14 mouse cellular contexts compared by ENCODE assay signal in genomic region chr5:115431898-115432259, GRCm38 (mm10). TPM values are rescaled to one million over a fixed set of nuclear protein-coding genes. Genes with fewer than 3 reads are reported as not detected.
DNase-seq lines count a peak whose midpoint lies in the region; ATAC-seq and TF ChIP-seq lines count a peak whose summit lies in the region.
"Had no signal": no experiment of that assay in that cellular context is flagged by ENCODE, and none has a peak within 500 bp of the region (broad histone marks: within the 10 kb centered on the region; RNA-seq: fewer than 3 reads in every experiment).

No protein-coding gene starts in this region.

- intact Hi-C loops in left cerebral cortex, adult 2 months (cut with DNase I), result no loop called here
- intact Hi-C loops in left cerebral cortex, postnatal 25 days (cut with DNase I), result no loop called here
- intact Hi-C loops in left cerebral cortex, postnatal 36 days (cut with DNase I), result no loop called here

- DNase-seq in left cerebral cortex, adult 2 months (ENCODE audit: extremely low spot score in 1 of 2, low spot score in 2 of 2), result no peak
- no peak for DNase-seq in left cerebral cortex, postnatal 25 days (ENCODE audit: low spot score in 2 of 2)
- no peak for DNase-seq in forebrain, embryonic 11.5 days (ENCODE audit: low spot score)
- DNase-seq in urinary bladder, postnatal 10 days (ENCODE audit: low spot score), result no peak
- DNase-seq in left cerebral cortex, postnatal 36 days (ENCODE audit: low spot score in 2 of 2), result no peak
- no peak for DNase-seq in spleen, postnatal 10 days (ENCODE audit: low spot score in 2 of 2)
- DNase-seq: adrenal gland, postnatal 25 days; gastrocnemius, postnatal 10 days; thymus, adult 18-20 months had no signal

- H3K27me3 ChIP-seq in forebrain, embryonic 11.5 days (ENCODE audit: control insufficient read depth, insufficient read depth, low read length), result no peaks in the 10 kb centered on the region
- H3K27me3 ChIP-seq in intestine, embryonic 16.5 days (replicated peaks; ENCODE audit: control insufficient read depth, insufficient read depth, low read length), result peaks cover 5% of the 10 kb centered on the region
- no peaks in the 10 kb centered on the region for H3K27me3 ChIP-seq in neural tube, embryonic 14.5 days (ENCODE audit: control insufficient read depth, insufficient read depth, low read length)

- peak overlapping the region; percentile 89 for H3K4me2 ChIP-seq in forebrain, embryonic 11.5 days (ENCODE audit: low read depth, low read length, severe bottlenecking)
- H3K4me2 ChIP-seq in intestine, embryonic 16.5 days (ENCODE audit: low read depth, low read length), result peak overlapping the region; percentile 99
- H3K4me2 ChIP-seq in neural tube, embryonic 14.5 days (ENCODE audit: low read depth, low read length), result peak overlapping the region; percentile 73

- no peak for ATAC-seq in forebrain, embryonic 11.5 days (replicated peaks; ENCODE audit: low FRiP score)
- no peak for ATAC-seq in intestine, embryonic 16.5 days
- ATAC-seq in neural tube, embryonic 14.5 days (ENCODE audit: low read depth), result no peak

- H3K36me3 ChIP-seq in forebrain, embryonic 11.5 days (ENCODE audit: control insufficient read depth, insufficient read depth, low read length), result peaks cover 7% of the 10 kb centered on the region; the same call in 1 of the 2 replicates
- no peaks in the 10 kb centered on the region for H3K36me3 ChIP-seq in intestine, embryonic 16.5 days (ENCODE audit: control insufficient read depth, insufficient read depth, low read length)
- 0 out of 2 replicates have a peak, but pooled peaks cover 5% of the 10 kb centered on the region for H3K36me3 ChIP-seq in neural tube, embryonic 14.5 days (ENCODE audit: control insufficient read depth, insufficient read depth, low read length)

- H3K4me1 ChIP-seq in forebrain, embryonic 11.5 days (replicated peaks; ENCODE audit: control insufficient read depth, insufficient read depth, low read length), result peaks cover 51% of the 10 kb centered on the region
- peaks cover 33% of the 10 kb centered on the region for H3K4me1 ChIP-seq in intestine, embryonic 16.5 days (ENCODE audit: control insufficient read depth, insufficient read depth, low read length)
- peaks cover 59% of the 10 kb centered on the region for H3K4me1 ChIP-seq in neural tube, embryonic 14.5 days (ENCODE audit: control insufficient read depth, insufficient read depth, low read length)

- no peak overlapping the region for H3K27ac ChIP-seq in left cerebral cortex, adult 2 months
- peak overlapping the region; percentile 100 for H3K27ac ChIP-seq in forebrain, embryonic 11.5 days (ENCODE audit: low read depth, low read length)
- peak overlapping the region; percentile 48 for H3K27ac ChIP-seq in intestine, embryonic 16.5 days (ENCODE audit: low read length)
- peak overlapping the region; percentile 91 for H3K27ac ChIP-seq in neural tube, embryonic 14.5 days (ENCODE audit: low read depth, low read length)
- H3K27ac ChIP-seq: macrophage had no signal

- peak overlapping the region; percentile 100 for H3K9ac ChIP-seq in forebrain, embryonic 11.5 days (ENCODE audit: low read length)
- peak overlapping the region; percentile 45; the same call in 1 of the 2 replicates for H3K9ac ChIP-seq in intestine, embryonic 16.5 days (ENCODE audit: low read depth, low read length)
- peak overlapping the region; percentile 100 for H3K9ac ChIP-seq in neural tube, embryonic 14.5 days (replicated peaks; ENCODE audit: low read depth, low read length)

- H3K4me3 ChIP-seq in left cerebral cortex, adult 2 months, result 0 out of 2 replicates have a peak overlapping the region, but pooled peaks have one; percentile 3
- peak overlapping the region; percentile 100 for H3K4me3 ChIP-seq in forebrain, embryonic 11.5 days (ENCODE audit: low read depth, low read length)
- peak overlapping the region; percentile 21; the same call in 1 of the 2 replicates for H3K4me3 ChIP-seq in intestine, embryonic 16.5 days (ENCODE audit: low read length)
- peak overlapping the region; percentile 74 for H3K4me3 ChIP-seq in neural tube, embryonic 14.5 days (ENCODE audit: low read depth, low read length)

- TF ChIP-seq CTCF in left cerebral cortex, adult 2 months (IDR thresholded peaks at IDR 0.05), result no peak

- WGBS in forebrain, embryonic 11.5 days, result 11% methylated on average over 7 of the region's 7 CpGs
- 28% methylated on average over 7 of the region's 7 CpGs for WGBS in intestine, embryonic 16.5 days
- 11% methylated on average over 7 of the region's 7 CpGs for WGBS in neural tube, embryonic 14.5 days

- no peaks in the 10 kb centered on the region for H3K9me3 ChIP-seq in forebrain, embryonic 11.5 days (ENCODE audit: control insufficient read depth, low read length)
- no peaks in the 10 kb centered on the region for H3K9me3 ChIP-seq in intestine, embryonic 16.5 days (ENCODE audit: control insufficient read depth, low read length)
- no peaks in the 10 kb centered on the region for H3K9me3 ChIP-seq in neural tube, embryonic 14.5 days (ENCODE audit: control insufficient read depth, low read length)

RNA-seq across cellular contexts. Expression of gene Msi1, which starts 2.5 kb away (rescaled TPM):
- total RNA-seq in left cerebral cortex, adult 2 months (2021), result 10 to 100 TPM; 46.1 to 51.8 TPM
- total RNA-seq in left cerebral cortex, postnatal 25 days (2021), result 10 to 100 TPM; 45.2 to 49.2 TPM
- polyA plus RNA-seq in forebrain, embryonic 11.5 days (2014; fragmentation: Nextera tagmentation; extraction: Ambion mirVana), result 202 and 219 TPM in 2 replicates
- 3.0 and 4.5 TPM in 2 replicates for polyA plus RNA-seq in intestine, embryonic 16.5 days (2015; fragmentation: Nextera tagmentation; extraction: Ambion mirVana)
- polyA plus RNA-seq in neural tube, embryonic 14.5 days (2014; fragmentation: Nextera tagmentation; extraction: Ambion mirVana), result 55.1 and 55.4 TPM in 2 replicates
- total RNA-seq in left cerebral cortex, postnatal 36 days (2021), result 10 to 100 TPM; 46.9 to 51.3 TPM
- total RNA-seq: common myeloid progenitor, adult 5-6 weeks had no signal
- polyA plus RNA-seq: macrophage had no signal

RNA-seq across cellular contexts. Expression of gene Pla2g1b, which starts 34.2 kb away (rescaled TPM):
- total RNA-seq in left cerebral cortex, adult 2 months (2021), result not detected
- total RNA-seq in left cerebral cortex, postnatal 25 days (2021), result not detected
- polyA plus RNA-seq in forebrain, embryonic 11.5 days (2014; fragmentation: Nextera tagmentation; extraction: Ambion mirVana), result not detected in 2 replicates
- 1.2 and 1.3 TPM in 2 replicates for polyA plus RNA-seq in intestine, embryonic 16.5 days (2015; fragmentation: Nextera tagmentation; extraction: Ambion mirVana)
- 0.58 TPM in 1 of 2 replicates, not detected in the other for polyA plus RNA-seq in neural tube, embryonic 14.5 days (2014; fragmentation: Nextera tagmentation; extraction: Ambion mirVana)
- not detected for total RNA-seq in left cerebral cortex, postnatal 36 days (2021)
- total RNA-seq: adrenal gland, postnatal 25 days; common myeloid progenitor, adult 5-6 weeks; gastrocnemius, postnatal 10 days; layer of hippocampus, postnatal 25 days had no signal
- polyA plus RNA-seq: macrophage had no signal

RNA-seq across cellular contexts. Expression of gene Sirt4, which starts 52.6 kb away (rescaled TPM):
- total RNA-seq in left cerebral cortex, adult 2 months (2021), result 10 to 100 TPM; 40.7 to 43.5 TPM
- 10 to 100 TPM; 31.1 to 34.0 TPM for total RNA-seq in left cerebral cortex, postnatal 25 days (2021)
- polyA plus RNA-seq in forebrain, embryonic 11.5 days (2014; fragmentation: Nextera tagmentation; extraction: Ambion mirVana), result 20.6 and 22.0 TPM in 2 replicates
- polyA plus RNA-seq in intestine, embryonic 16.5 days (2015; fragmentation: Nextera tagmentation; extraction: Ambion mirVana), result 20.4 and 23.1 TPM in 2 replicates
- polyA plus RNA-seq in neural tube, embryonic 14.5 days (2014; fragmentation: Nextera tagmentation; extraction: Ambion mirVana), result 26.0 and 32.6 TPM in 2 replicates
- total RNA-seq in left cerebral cortex, postnatal 36 days (2021), result 10 to 100 TPM; 19.7 to 51.7 TPM

Comparison
In these comparisons a context has a peak if more than half of its experiments do, and no peak if none do; other contexts are left out.
1. H3K4me3 ChIP-seq: peak in every context shown above with its lines; median percentile 100 in forebrain, embryonic 11.5 days; 74 in neural tube, embryonic 14.5 days; 21 in intestine, embryonic 16.5 days; 3 in left cerebral cortex, adult 2 months.
2. H3K9ac ChIP-seq: peak in every context shown above with its lines; median percentile 100 in forebrain, embryonic 11.5 days; 100 in neural tube, embryonic 14.5 days; 45 in intestine, embryonic 16.5 days.